Mouse (Mus musculus): ENCODE data around the gene Trappc1.
"Not testable (repeated sequence)": the region's sequence is repeated elsewhere in the genome, so short reads cannot be mapped to it uniquely, and the experiment has no call there.

Trappc1 gene

DNA sequence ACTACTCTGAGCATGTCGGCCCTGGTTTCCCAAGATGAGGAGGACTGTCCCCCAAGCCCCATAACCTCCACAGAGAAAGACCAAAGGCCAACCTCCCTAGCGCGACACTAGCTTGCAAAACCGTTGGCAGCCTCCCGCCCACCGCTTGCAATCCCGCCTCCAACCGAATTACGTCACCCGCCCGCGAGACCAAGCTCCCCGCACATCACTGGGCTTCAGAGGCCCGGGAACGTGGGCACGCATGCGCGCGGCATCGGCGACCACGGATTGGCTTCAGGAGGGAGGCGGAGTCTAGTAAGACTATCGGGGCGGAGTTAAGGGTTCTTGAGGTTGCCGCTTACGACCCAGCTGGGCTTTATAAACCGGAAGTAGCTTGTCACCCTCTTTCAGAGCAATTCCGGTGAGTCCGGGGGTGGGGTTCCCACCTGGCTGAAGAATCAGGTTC is at the start of gene Trappc1, which contains the start of gene Cntrob:
TSS of gene Trappc1 (plus strand) at position 314 of the 445 bp plus-strand sequence.
TSS of gene Cntrob (minus strand) at position 109 of the 445 bp plus-strand sequence.
- DNase-seq (ENCODE audit: low spot score in 2 of 2), result peak; percentile 98

DNA sequence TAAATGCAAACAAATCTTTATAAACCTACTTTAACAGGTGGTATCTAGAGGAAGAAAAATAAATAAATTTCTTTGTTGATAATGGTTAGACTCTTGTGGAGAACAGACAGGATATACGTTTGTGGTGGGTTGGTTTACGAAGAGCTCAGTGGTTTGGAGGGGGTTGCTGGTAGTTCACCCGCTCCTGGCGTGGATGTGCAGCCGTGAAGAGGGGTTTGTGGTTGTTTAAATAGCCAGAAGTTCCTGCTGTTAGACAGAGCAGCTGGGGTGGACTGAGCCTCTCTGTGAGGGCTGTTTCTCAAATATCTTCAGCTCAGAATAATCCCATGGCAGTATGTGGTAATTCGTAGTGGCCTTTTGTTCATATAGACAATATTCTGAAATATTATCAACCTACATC is 48.1 kb upstream of the Trappc1 start:
- DNase-seq (ENCODE audit: low spot score in 2 of 2), result no peak

GRCm38 (mm10) chr11:69276081-69276480 is 47.7 kb upstream of the Trappc1 start:
- no peak for DNase-seq (ENCODE audit: low spot score in 2 of 2)

- no peak for DNase-seq (ENCODE audit: low spot score in 2 of 2)
Observed at GRCm38 (mm10) chr11:69277267-69277666, 46.5 kb upstream of the Trappc1 start.

DNA sequence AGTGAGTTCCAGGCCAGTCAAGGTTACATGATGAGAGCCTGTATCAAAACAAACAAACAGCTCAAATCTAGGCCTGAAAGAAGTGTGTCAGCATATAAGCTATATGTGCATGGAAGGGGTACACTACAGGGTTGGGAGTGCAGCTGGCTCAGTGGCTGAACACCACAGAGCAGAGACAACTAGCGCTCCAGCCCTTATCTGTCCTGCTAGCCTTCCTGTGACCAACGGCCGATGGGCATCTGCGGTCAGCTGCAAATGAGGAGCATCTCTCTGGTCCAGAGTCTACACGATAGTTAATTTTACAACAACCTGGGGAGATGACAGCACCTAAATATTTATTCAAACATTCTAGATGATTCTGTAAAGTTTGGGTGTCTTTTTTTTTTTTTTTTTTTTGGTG is 32.7 kb upstream of the Trappc1 start:
- no peak for DNase-seq (ENCODE audit: low spot score in 2 of 2)

DNA sequence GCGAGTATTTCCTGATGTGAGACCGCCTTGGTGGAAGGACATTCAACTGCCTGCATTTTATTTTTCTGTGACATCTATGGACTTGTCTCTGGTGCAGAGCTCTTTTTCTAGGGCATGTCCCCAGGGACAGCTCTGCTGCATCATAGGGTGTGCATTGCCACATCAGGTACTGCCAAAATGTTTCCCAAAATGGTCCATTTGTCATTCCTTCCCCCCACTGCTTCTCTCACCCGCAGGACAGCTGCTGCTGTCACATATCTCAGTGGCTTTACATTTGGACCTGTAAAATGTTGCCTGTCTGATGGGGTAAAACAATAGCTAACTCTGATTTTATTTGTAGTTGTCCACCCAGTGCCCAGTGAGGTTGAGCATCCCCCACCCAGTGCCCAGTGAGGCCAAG is 28.5 kb upstream of the Trappc1 start:
- DNase-seq (ENCODE audit: low spot score in 2 of 2), result no peak

DNA sequence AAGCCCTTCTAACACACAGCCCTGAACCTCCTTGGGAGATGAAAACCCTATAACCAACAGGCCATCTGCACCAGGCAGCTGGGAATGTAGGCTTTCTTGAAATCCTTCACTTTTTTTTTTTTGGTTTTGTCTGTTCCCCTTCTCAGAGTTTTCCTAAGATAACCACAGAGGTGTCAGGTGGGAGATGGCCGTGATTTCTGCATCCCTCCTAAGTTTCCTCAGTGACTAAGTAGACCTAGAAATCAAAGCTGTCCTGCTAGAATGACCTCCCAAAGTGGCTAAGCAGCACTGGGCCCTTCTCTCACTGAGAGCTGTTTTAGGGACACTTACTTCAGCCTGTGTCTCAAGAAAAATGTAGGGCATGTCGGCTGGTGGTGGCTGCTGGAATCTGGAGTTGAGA is 26.0 kb upstream of the Trappc1 start:
- no peak for DNase-seq (ENCODE audit: low spot score in 2 of 2)

GRCm38 (mm10) chr11:69298231-69298630 is 25.5 kb upstream of the Trappc1 start:
- DNase-seq (ENCODE audit: low spot score in 2 of 2), result no peak

DNA sequence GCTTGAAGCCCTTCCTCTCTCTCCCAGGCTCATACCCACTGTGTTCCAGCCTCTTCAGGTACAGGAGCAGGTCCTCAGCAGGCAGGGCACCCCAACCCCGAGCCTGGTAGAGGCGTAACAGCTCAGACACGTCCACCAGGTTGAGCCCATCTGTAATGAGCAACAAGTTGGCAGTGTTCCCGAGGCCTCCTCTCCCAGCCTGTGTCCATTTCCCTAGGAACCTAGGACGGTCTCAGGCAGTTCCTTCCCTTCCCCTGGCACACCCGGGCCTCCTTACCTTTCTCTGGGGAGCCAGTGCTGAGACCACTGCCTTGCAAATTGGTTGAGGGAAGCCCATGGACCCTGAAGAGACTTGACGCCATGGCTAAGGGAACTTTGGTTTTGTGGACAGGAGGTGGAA is 21.0 kb upstream of the Trappc1 start:
- no peak for DNase-seq (ENCODE audit: low spot score in 2 of 2)

- DNase-seq (ENCODE audit: low spot score in 2 of 2), result no peak
Observed at GRCm38 (mm10) chr11:69305291-69305690, 18.5 kb upstream of the Trappc1 start.

DNA sequence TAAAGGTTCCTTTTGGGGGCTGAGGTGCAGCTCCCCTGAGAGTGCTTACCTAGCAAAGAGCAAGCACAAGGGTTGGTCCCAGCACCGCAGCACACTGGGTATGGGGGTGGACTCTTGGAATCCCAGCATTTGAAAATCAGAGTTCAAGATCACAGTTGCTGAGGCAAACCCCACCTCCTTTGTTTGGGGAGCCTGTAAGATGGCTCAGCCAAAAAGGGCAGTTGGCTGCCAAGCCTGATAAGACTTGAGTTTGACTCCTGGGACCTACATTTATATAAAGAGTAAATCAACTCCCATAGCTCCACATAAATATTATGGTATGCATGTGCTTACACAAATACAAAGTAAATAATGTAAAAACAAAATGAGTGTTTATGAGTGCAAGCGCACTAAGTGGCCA is 17.7 kb upstream of the Trappc1 start:
- no peak for DNase-seq (ENCODE audit: low spot score in 2 of 2)

DNA sequence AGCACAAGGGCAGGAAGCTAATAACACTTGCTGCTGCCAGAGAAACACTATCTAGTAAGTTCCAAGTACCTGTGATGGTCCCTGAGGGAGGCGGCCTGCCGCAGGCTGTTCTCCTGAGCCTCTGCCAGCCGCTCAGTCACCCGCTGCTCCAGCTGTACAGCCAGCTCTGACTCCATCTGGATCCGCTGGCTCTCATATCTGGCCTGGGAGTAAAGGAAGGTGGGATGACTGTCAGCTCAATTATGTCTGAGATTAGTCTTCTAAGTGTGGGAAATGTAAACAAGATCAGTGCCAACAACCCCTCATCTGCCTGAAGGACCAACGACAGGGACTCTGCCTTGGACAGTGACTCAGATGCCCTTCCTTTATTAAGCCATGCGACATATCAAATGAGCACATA is 12.5 kb upstream of the Trappc1 start:
- no peak for DNase-seq (ENCODE audit: low spot score in 2 of 2)

- DNase-seq (ENCODE audit: low spot score in 2 of 2), result no peak
Observed at GRCm38 (mm10) chr11:69316361-69316760, 7.4 kb upstream of the Trappc1 start.

DNA sequence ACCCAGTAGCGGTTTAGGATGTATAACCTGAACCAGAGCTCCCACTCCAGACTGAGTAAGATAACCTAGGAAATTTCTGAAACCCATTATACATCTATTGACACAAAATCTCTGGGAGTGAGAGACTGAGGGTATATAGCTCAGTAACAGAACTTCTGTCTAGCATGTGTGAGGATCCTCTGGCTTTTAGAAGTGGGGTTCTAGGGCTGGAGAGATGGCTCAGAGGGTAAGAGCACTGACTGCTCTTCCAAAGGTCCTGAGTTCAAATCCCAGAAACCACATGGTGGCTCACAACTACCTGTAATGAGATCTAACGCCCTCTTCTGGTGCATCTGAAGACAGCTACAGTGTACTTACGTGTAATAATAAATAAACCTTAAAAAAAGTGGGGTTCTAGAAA is 5.8 kb upstream of the Trappc1 start:
- DNase-seq (ENCODE audit: low spot score in 2 of 2), result not testable (repeated sequence)

GRCm38 (mm10) chr11:69321580-69321979 is 2.2 kb upstream of the Trappc1 start:
- DNase-seq (ENCODE audit: low spot score in 2 of 2), result no peak

- DNase-seq (ENCODE audit: low spot score in 2 of 2), result no peak
Observed at GRCm38 (mm10) chr11:69322010-69322409, 1.8 kb upstream of the Trappc1 start.

- no peak for DNase-seq (ENCODE audit: low spot score in 2 of 2)
Observed at GRCm38 (mm10) chr11:69322693-69323471, 898 bp upstream of the Trappc1 start.

DNA sequence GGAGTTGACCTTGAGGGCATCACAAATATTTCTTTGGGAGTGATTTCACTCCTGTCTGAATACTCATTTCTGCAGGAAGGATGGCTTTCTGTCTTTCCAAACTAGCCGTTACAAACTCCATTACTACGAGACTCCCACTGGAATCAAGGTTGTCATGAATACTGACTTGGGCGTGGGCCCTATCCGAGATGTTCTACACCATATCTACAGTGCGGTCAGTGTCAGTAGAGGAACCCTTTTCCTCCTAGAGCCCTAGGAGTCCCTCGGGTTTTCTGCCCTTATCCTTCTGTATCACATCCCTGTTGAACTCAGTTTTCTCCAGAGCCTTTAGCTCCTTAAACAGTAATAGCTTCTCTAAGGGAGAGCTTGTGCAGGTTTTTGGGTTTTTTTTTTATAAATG is 969 bp downstream of the Trappc1 start:
- DNase-seq (ENCODE audit: low spot score in 2 of 2), result no peak

DNA sequence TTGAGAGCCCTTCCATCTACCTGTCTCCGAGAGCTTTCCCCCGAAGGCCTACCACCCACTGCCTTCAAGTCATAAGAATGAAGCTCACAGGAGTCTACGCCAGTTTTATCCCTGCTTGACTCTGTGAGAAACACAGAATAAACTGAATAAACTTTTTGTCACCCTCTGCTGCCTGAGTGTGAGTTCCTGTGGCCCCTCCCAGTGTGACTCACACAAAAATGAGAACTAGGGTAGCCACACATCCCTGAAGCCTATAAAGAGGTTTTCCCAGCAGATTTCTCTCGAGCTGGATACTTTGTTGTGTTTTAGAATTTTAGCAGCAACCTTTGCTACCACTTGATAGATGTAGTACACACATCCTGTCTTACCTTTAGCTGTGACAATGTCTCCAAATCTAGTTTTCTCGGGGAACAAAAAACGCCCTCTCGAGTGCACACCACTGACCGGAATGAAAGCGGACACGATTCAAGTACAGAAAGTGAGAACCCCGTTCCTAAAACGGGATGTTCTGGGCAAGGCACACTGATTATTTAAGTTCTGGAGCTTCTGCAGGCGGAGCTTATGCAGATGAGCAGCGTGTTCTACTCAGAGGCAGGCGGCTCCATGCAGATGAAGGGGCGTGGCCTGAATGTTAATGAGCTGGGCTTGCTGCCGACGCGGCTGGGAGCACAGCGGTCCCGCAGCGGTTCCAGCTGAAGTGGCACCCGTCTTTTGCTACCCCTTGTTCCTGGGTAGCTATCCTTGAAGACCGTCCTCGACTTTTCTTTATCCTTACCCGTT is 2.0 kb downstream of the Trappc1 start, which contains the start of gene Kcnab3:
TSS of gene Kcnab3 (plus strand) at position 631 of the 780 bp plus-strand sequence.
- DNase-seq (ENCODE audit: low spot score in 2 of 2), result peak; percentile 74 to 84

DNA sequence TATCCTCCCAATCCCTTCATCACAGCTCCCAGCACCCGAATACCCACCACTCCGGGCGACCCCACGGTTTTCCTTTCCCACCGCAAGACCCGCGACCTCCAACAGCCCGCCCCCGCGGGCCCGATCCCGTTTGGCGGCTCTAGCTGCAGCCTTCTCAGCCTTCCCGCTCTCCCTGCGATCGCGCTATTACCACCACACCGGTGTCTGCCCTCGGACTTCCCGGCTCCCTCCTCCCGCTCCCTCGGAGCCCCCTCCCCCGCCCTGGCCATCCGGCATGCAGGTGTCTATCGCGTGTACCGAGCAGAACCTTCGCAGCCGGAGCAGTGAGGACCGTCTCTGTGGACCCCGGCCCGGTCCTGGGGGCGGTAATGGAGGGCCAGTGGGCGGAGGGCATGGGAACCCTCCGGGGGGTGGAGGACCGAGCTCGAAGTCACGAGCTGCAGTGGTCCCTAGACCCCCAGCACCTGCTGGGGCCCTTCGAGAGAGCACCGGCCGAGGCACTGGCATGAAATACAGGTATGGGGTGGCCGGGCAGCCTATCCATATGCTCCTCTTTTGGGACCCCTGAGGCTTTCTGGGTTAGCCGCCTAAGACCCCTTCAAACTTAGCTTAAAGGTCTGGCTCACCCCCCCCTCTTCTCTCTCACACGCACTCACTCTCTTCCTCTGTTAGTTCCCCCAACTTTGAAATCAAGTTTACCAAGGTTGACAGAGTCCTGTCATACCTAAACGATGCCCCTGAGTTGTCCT is 2.8 kb downstream of the Trappc1 start:
- no peak for DNase-seq (ENCODE audit: low spot score in 2 of 2)

DNA sequence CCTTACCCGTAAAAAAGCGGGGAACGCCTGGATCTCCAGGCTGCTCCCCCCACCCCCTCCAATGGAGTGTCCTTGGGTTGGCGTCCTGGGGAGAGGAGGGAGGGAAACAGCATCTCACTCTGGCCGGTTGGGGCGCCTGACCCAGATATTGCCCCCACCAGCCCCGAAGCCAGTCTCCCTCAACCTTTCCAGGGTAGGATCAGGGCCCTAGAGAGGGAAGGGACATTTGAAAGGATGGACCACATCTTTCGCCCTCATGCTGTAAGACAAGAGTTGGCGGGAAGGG is 3.3 kb downstream of the Trappc1 start:
- DNase-seq (ENCODE audit: low spot score in 2 of 2), result no peak

GRCm38 (mm10) chr11:69327648-69328047 is 3.9 kb downstream of the Trappc1 start:
- DNase-seq (ENCODE audit: low spot score in 2 of 2), result no peak

Measured in spleen, postnatal 14 days (tissue).